In genomic region chr8:105935105-105935504, GRCm38 (mm10) we compare ENCODE assay signal across 22 mouse cellular contexts. TPM values are rescaled to one million over a fixed set of nuclear protein-coding genes. Genes with fewer than 3 reads are reported as not detected.
A peak's percentile ranks its signal among the peaks of the same experiment; 100 is the strongest.
DNase-seq lines count a peak whose midpoint lies in the region; ATAC-seq and TF ChIP-seq lines count a peak whose summit lies in the region.
"Had no signal": no experiment of that assay in that cellular context is flagged by ENCODE, and none has a peak within 500 bp of the region (broad histone marks: within the 10 kb centered on the region; RNA-seq: fewer than 3 reads in every experiment).

No protein-coding gene starts in this region.

- peak overlapping the region; percentile 96 for H3K4me2 ChIP-seq in liver, embryonic 12.5 days
- H3K4me2 ChIP-seq in liver, postnatal 0 days (ENCODE audit: low read depth, low read length) = no peak overlapping the region
- H3K4me2 ChIP-seq in liver, embryonic 13.5 days = peak overlapping the region; percentile 94
- H3K4me2 ChIP-seq: midbrain, embryonic 12.5 days had no signal

- TF ChIP-seq CTCF in liver, postnatal 0 days (IDR thresholded peaks at IDR 0.05; ENCODE audit: low read depth) = no peak

- peak overlapping the region; percentile 84 for H3K27ac ChIP-seq in liver, embryonic 12.5 days
- H3K27ac ChIP-seq in liver, postnatal 0 days (ENCODE audit: low read depth) = no peak overlapping the region
- H3K27ac ChIP-seq in liver, embryonic 13.5 days = peak overlapping the region; percentile 78
- H3K27ac ChIP-seq: embryonic facial prominence, embryonic 15.5 days; forebrain, embryonic 15.5 days; kidney, embryonic 15.5 days; midbrain, embryonic 12.5 days; stomach, postnatal 0 days had no signal

- H3K27me3 ChIP-seq in liver, embryonic 12.5 days (replicated peaks) = no peaks in the 10 kb centered on the region
- no peaks in the 10 kb centered on the region for H3K27me3 ChIP-seq in liver, postnatal 0 days (ENCODE audit: insufficient read depth, low read length)
- no peaks in the 10 kb centered on the region for H3K27me3 ChIP-seq in liver, embryonic 13.5 days
- H3K27me3 ChIP-seq: embryonic facial prominence, embryonic 15.5 days; forebrain, embryonic 15.5 days; heart, embryonic 12.5 days; kidney, embryonic 15.5 days; midbrain, embryonic 12.5 days had no signal

- TF ChIP-seq EP300 in liver, postnatal 0 days (IDR thresholded peaks at IDR 0.05; ENCODE audit: low read depth) = no peak

- peak overlapping the region; percentile 82 for H3K9ac ChIP-seq in liver, embryonic 12.5 days
- no peak overlapping the region for H3K9ac ChIP-seq in liver, postnatal 0 days (replicated peaks)
- peak overlapping the region; percentile 85 for H3K9ac ChIP-seq in liver, embryonic 13.5 days
- H3K9ac ChIP-seq: embryonic facial prominence, embryonic 15.5 days; heart, embryonic 12.5 days had no signal

- WGBS in liver, embryonic 12.5 days (ENCODE audit: insufficient replicate concordance) = 16% methylated on average over 6 of the region's 6 CpGs
- 36% methylated on average over 6 of the region's 6 CpGs for WGBS in liver, postnatal 0 days (ENCODE audit: insufficient replicate concordance)
- WGBS in liver, embryonic 13.5 days (ENCODE audit: insufficient replicate concordance) = 14% methylated on average over 6 of the region's 6 CpGs

- no peaks in the 10 kb centered on the region for H3K9me3 ChIP-seq in liver, embryonic 12.5 days (replicated peaks)
- H3K9me3 ChIP-seq in liver, postnatal 0 days (ENCODE audit: low read length) = no peaks in the 10 kb centered on the region
- H3K9me3 ChIP-seq in liver, embryonic 13.5 days (replicated peaks) = no peaks in the 10 kb centered on the region
- H3K9me3 ChIP-seq: embryonic facial prominence, embryonic 15.5 days; forebrain, embryonic 15.5 days; heart, embryonic 12.5 days; kidney, embryonic 15.5 days; midbrain, embryonic 12.5 days had no signal

- peaks cover 35% of the 10 kb centered on the region for H3K36me3 ChIP-seq in liver, embryonic 12.5 days
- H3K36me3 ChIP-seq in liver, postnatal 0 days (replicated peaks; ENCODE audit: insufficient read depth, low read length) = peaks cover 25% of the 10 kb centered on the region
- H3K36me3 ChIP-seq in liver, embryonic 13.5 days = peaks cover 17% of the 10 kb centered on the region

- H3K4me1 ChIP-seq in liver, embryonic 12.5 days = peaks cover 45% of the 10 kb centered on the region
- H3K4me1 ChIP-seq in liver, postnatal 0 days (ENCODE audit: insufficient read depth) = peaks cover 14% of the 10 kb centered on the region
- peaks cover 42% of the 10 kb centered on the region for H3K4me1 ChIP-seq in liver, embryonic 13.5 days (replicated peaks)

- DNase-seq in liver, postnatal 0 days = no peak
- DNase-seq in MEL-GATA-1-ER (ENCODE audit: extremely low read depth, low read depth) (peak; percentile 89), MN1 (ENCODE audit: low spot score) (no peak)
- no peak for DNase-seq in liver, embryonic 13.5 days
- DNase-seq in gastrocnemius, adult 18-20 months (ENCODE audit: low spot score) = no peak
- DNase-seq in layer of hippocampus, postnatal 25 days (ENCODE audit: extremely low spot score in 1 of 2, low spot score in 1 of 2) = no peak
- DNase-seq: adrenal gland, adult 2 months; cerebellum, adult 18-20 months; gastrocnemius, postnatal 14 days; heart, postnatal 10 days; kidney, adult 11 months; kidney, postnatal 36 days; lung, adult 18-20 months; lung, postnatal 10 days; right cerebral cortex, postnatal 14 days had no signal

- H3K4me3 ChIP-seq in liver, embryonic 12.5 days = peak overlapping the region; percentile 19; the same call in 1 of the 2 replicates
- no peak overlapping the region for H3K4me3 ChIP-seq in liver, postnatal 0 days (ENCODE audit: low read depth, low read length)
- H3K4me3 ChIP-seq in liver, embryonic 13.5 days (replicated peaks) = no peak overlapping the region
- H3K4me3 ChIP-seq: forebrain, embryonic 15.5 days; heart, embryonic 12.5 days; midbrain, embryonic 12.5 days had no signal

- 0 out of 2 replicates have a peak, but pooled peaks have one; percentile 9 for ATAC-seq in liver, embryonic 12.5 days
- ATAC-seq in liver, postnatal 0 days = no peak
- ATAC-seq in liver, embryonic 13.5 days (ENCODE audit: low read depth) = peak; percentile 5
- ATAC-seq: forebrain, embryonic 15.5 days had no signal

RNA-seq across cellular contexts. Expression of gene Ctrl, which starts 1.4 kb away (rescaled TPM):
- 0.94 and 1.0 TPM in 2 replicates for polyA plus RNA-seq in liver, embryonic 12.5 days (2016; fragmentation: Nextera tagmentation; extraction: Ambion mirVana)
- 0.16 and 0.31 TPM in 2 replicates for polyA plus RNA-seq in liver, postnatal 0 days (2015; fragmentation: Nextera tagmentation; extraction: Ambion mirVana)
- 0.35 and 0.60 TPM in 2 replicates for polyA plus RNA-seq in liver, embryonic 13.5 days (2015; fragmentation: Nextera tagmentation; extraction: Ambion mirVana)
- total RNA-seq in gastrocnemius, adult 18-20 months (2021) = under 1 TPM in 1 of 2 experiments, not detected in 1; 0.37 TPM
- total RNA-seq in layer of hippocampus, postnatal 25 days (2021) = 1 to 10 TPM in 1 of 2 experiments, under 1 TPM in 1; 0.76 to 1.6 TPM
- total RNA-seq: gastrocnemius, postnatal 14 days had no signal

RNA-seq across cellular contexts. Expression of gene Psmb10, which starts 3.1 kb away (rescaled TPM):
- 77.2 and 84.6 TPM in 2 replicates for polyA plus RNA-seq in liver, embryonic 12.5 days (2016; fragmentation: Nextera tagmentation; extraction: Ambion mirVana)
- polyA plus RNA-seq in liver, postnatal 0 days (2015; fragmentation: Nextera tagmentation; extraction: Ambion mirVana) = 57.1 and 62.0 TPM in 2 replicates
- 68.9 and 81.6 TPM in 2 replicates for polyA plus RNA-seq in liver, embryonic 13.5 days (2015; fragmentation: Nextera tagmentation; extraction: Ambion mirVana)
- total RNA-seq in gastrocnemius, adult 18-20 months (2021) = 10 to 100 TPM; 19.4 to 27.2 TPM
- 10 to 100 TPM; 58.6 to 70.6 TPM for total RNA-seq in layer of hippocampus, postnatal 25 days (2021)

RNA-seq across cellular contexts. Expression of gene Lcat, which starts 8.1 kb away (rescaled TPM):
- 26.3 and 29.2 TPM in 2 replicates for polyA plus RNA-seq in liver, embryonic 12.5 days (2016; fragmentation: Nextera tagmentation; extraction: Ambion mirVana)
- polyA plus RNA-seq in liver, postnatal 0 days (2015; fragmentation: Nextera tagmentation; extraction: Ambion mirVana) = 322 and 346 TPM in 2 replicates
- polyA plus RNA-seq in liver, embryonic 13.5 days (2015; fragmentation: Nextera tagmentation; extraction: Ambion mirVana) = 31.2 and 33.1 TPM in 2 replicates
- under 1 TPM; 0.16 to 0.66 TPM for total RNA-seq in gastrocnemius, adult 18-20 months (2021)
- total RNA-seq in layer of hippocampus, postnatal 25 days (2021) = 10 to 100 TPM; 44.9 to 49.5 TPM

RNA-seq across cellular contexts. Expression of gene Slc12a4, which starts 30.8 kb away (rescaled TPM):
- polyA plus RNA-seq in liver, embryonic 12.5 days (2016; fragmentation: Nextera tagmentation; extraction: Ambion mirVana) = 18.2 and 18.6 TPM in 2 replicates
- 5.1 and 5.2 TPM in 2 replicates for polyA plus RNA-seq in liver, postnatal 0 days (2015; fragmentation: Nextera tagmentation; extraction: Ambion mirVana)
- 12.6 and 13.1 TPM in 2 replicates for polyA plus RNA-seq in liver, embryonic 13.5 days (2015; fragmentation: Nextera tagmentation; extraction: Ambion mirVana)
- 10 to 100 TPM in 1 of 2 experiments, 1 to 10 TPM in 1; 8.7 to 16.1 TPM for total RNA-seq in gastrocnemius, adult 18-20 months (2021)
- 10 to 100 TPM; 23.0 to 25.7 TPM for total RNA-seq in layer of hippocampus, postnatal 25 days (2021)

RNA-seq across cellular contexts. Expression of gene Pskh1, which starts 34.9 kb away (rescaled TPM):
- 13.1 and 14.3 TPM in 2 replicates for polyA plus RNA-seq in liver, embryonic 12.5 days (2016; fragmentation: Nextera tagmentation; extraction: Ambion mirVana)
- 11.5 and 11.8 TPM in 2 replicates for polyA plus RNA-seq in liver, postnatal 0 days (2015; fragmentation: Nextera tagmentation; extraction: Ambion mirVana)
- polyA plus RNA-seq in liver, embryonic 13.5 days (2015; fragmentation: Nextera tagmentation; extraction: Ambion mirVana) = 9.6 and 10.0 TPM in 2 replicates
- 10 to 100 TPM; 13.5 to 13.6 TPM for total RNA-seq in gastrocnemius, adult 18-20 months (2021)
- 1 to 10 TPM; 7.7 to 8.9 TPM for total RNA-seq in layer of hippocampus, postnatal 25 days (2021)
